Mouse (Mus musculus): ENCODE measurements around the gene Mtfr2.

DNA sequence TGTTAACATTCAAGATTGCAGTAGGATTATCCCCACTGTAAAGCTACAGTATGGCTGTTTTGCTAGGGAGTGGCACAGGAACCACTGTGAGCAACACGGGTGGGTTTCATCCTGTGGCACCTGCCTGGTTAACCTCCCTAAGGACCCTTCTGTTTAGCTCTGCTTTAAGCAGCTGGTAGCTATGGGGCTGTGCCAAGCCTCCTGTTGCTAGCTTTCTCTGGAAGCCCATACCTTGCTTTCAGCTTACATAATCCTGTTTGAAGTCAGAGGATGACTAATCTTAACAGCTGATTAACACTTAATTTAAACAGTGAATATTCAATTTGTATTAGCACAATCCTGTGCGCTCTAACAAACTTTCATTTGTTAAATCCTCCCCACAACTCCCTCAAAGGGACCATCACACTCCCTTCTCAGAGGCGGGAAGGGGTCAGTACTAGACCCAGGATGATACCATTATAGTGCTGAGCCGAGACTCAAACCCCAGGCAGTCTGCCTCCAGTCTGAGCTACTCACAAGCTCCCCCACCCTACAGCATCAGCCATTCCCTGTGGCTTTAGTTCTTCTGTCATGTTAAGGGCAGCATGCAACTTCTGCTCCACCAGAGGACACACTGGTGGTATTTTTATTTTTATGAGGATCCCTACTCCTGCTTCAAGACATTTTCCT is 15.0 kb downstream of the Mtfr2 start:
- TF ChIP-seq POLR2A (IDR thresholded peaks at IDR 0.05; ENCODE audit: control insufficient read depth, extremely low read depth, insufficient read depth, low read length, poor library complexity) (no peak), CTCF (IDR thresholded peaks at IDR 0.05; ENCODE audit: borderline replicate concordance, control insufficient read depth, extremely low read depth, insufficient read depth, low read length, poor library complexity) (no peak)
